Mouse (Mus musculus) intestine, postnatal 0 days (tissue): ENCODE measurements at regions not wholly inside any gene's neighbourhood (a gene's known extent, or its start where the extent isn't known, plus 50 kb on each side); places are given as distances from the start of the nearest gene placed in this dataset.

Source experiments
- ATAC-seq: fragments of 200-750 bp; cut with Nextera tagmentation; 2 replicates; pipeline ENCODE4 v1.8.0; 2017; ENCODE audit warnings: mild to moderate bottlenecking, moderate TSS enrichment, moderate library complexity
- H3K27ac ChIP-seq: fragments of 300-500 bp; sonication (generic); 2 replicates; pipeline ENCODE4 v1.5.1; 2014; ENCODE audit warnings: mild to moderate bottlenecking, low read depth, low read length, moderate library complexity
- H3K27me3 ChIP-seq: fragments of 300-500 bp; sonication (generic); replicated peaks from 2 replicates; pipeline ENCODE4 v1.6.1; 2014; ENCODE audit warnings: low read length, mixed read lengths; ENCODE audit not compliant: control insufficient read depth, insufficient read depth
- H3K36me3 ChIP-seq: fragments of 300-500 bp; sonication (generic); 2 replicates; pipeline ENCODE4 v1.6.1; 2014; ENCODE audit warnings: mild to moderate bottlenecking, moderate library complexity; ENCODE audit not compliant: control insufficient read depth, insufficient read depth
- H3K4me1 ChIP-seq: fragments of 300-500 bp; sonication (generic); replicated peaks from 2 replicates; pipeline ENCODE4 v1.6.1; 2014; ENCODE audit warnings: antibody characterized with exemption, low read length, mixed read lengths; ENCODE audit not compliant: control insufficient read depth, insufficient read depth
- H3K4me2 ChIP-seq: fragments of 300-500 bp; sonication (generic); replicated peaks from 2 replicates; pipeline ENCODE4 v1.6.1; 2014; ENCODE audit warnings: low read depth, mild to moderate bottlenecking, moderate library complexity
- H3K4me3 ChIP-seq: fragments of 300-500 bp; sonication (generic); 2 replicates; pipeline ENCODE4 v1.5.1; 2014; ENCODE audit warnings: low read depth, low read length
- H3K9ac ChIP-seq: fragments of 300-500 bp; sonication (generic); 2 replicates; pipeline ENCODE4 v1.6.1; 2014; ENCODE audit warnings: mild to moderate bottlenecking, low read depth, low read length
- H3K9me3 ChIP-seq: fragments of 300-500 bp; sonication (generic); 2 replicates; pipeline ENCODE4 v1.6.1; 2016; ENCODE audit warnings: mixed run types; ENCODE audit not compliant: control insufficient read depth
- CTCF ChIP-seq: sonication (generic); IDR thresholded peaks from 2 replicates; pipeline ENCODE4 v1.5.1; 2016; ENCODE audit warnings: low read depth, mild to moderate bottlenecking, control low read depth, antibody characterized with exemption, moderate library complexity
- WGBS: fragments of 180-500 bp; shearing (Covaris S2); extraction: QIAGEN DNeasy Blood & Tissue Kit; methylation state at CpG from one replicate; pipeline ENCODE4 v1.1.7; 2014; 5-methylcytosine and 5-hydroxymethylcytosine counted together

DNA sequence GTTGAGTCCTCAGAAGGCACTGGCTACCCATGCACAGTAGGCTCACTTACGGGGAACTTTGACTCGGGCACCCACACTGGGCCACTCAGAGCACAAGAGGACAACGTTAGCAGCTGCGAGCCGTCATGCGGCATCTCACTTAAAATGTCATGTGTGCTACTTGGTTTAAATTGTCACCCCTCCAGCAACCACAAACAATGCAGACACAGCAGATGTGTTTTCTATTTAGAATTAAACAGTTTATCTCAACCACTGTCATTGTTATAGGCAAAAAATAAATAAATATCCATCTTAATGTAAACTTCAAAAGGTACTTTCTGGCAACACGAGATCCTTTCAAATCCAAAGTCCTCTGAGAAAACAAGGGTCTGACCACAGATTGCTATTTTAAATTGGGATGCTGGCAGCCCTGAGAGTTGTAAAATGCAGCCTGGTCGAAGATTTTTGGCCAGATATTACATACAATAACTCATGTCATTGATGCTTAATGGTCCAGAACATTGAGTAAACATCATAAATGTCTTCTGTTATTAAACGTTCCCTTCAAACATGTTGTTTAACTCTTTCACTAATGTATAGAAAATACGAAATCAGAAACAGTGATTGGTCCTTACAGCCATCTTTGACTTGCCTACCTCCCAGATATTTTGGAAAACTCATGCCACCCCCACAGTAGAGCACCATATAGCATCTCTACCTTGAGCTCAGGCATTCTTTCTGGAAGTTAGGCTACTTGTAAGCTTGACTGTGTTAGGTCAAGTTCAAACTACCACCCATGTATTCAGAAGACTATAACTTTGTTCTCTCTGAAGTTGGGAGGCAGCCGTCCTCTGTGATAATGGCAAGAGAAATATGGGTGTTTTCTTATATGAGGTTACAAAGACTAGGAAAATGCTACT is 232.8 kb upstream of the Tcf21 start:
- Histone ChIP-seq H3K4me3 (no peak overlapping the region), H3K4me2 (no peak overlapping the region), H3K9me3 (no peaks in the 10 kb centered on the region), H3K36me3 (no peaks in the 10 kb centered on the region), H3K27ac (no peak overlapping the region), H3K27me3 (no peaks in the 10 kb centered on the region), H3K4me1 (no peaks in the 10 kb centered on the region), H3K9ac (no peak overlapping the region)
- ATAC-seq: no peak
- TF ChIP-seq CTCF: no peak
- 51% methylated on average over 11 of the region's 11 CpGs for WGBS

DNA sequence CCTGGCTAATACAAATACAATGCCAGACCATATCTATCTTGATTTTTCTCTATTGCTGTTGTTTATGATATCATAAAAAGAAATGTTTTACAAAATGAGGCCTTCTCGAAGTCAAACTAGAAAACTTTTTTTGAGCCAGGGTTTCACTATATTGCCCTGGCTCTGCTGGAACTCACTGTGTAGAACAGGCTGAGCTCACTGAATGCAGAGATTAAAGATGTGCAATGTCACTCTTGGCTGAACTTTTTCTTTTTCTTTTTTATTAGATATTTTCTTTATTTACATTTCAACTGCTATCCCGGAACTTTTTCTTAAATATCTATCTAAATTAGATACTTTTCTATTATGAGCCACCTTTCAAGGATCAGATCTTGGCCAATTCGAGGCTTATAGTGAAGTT is 224.5 kb upstream of the Tcf21 start:
- WGBS: 64% methylated on average over 3 of the region's 3 CpGs
- Histone ChIP-seq H3K27me3 (no peaks in the 10 kb centered on the region), H3K4me1 (no peaks in the 10 kb centered on the region), H3K4me3 (no peak overlapping the region), H3K9ac (no peak overlapping the region), H3K4me2 (no peak overlapping the region), H3K36me3 (no peaks in the 10 kb centered on the region), H3K27ac (no peak overlapping the region), H3K9me3 (no peaks in the 10 kb centered on the region)
- TF ChIP-seq CTCF: no peak
- no peak for ATAC-seq

DNA sequence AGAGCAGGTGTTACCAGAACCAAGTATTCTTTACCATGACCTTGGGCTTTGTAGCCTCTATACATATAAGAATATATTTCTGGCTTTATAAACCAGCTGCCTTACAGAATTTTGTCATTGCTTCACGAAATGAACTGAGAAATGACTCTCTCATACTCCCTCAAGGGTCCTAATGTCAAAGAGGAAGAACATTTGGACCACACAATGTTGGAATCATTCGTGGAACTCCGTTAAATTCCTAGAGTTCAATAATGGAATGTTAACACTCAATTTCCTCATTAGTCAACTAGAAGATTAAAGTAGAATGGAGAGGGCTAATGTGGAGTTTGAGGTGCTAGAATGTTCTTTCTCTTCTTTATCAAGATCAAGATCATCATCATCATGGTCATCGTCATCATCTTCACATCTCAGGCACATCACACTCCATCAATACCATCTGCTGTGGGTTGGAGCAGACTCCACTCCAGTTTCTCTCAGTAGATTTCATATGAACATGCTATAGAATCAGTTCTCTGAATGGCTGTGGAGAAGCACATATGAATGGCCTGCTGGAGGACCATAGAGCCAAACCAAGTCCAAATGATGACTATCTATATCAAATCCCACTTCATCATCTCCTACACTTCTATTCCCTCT is 211.6 kb upstream of the Tcf21 start:
- TF ChIP-seq CTCF: no peak
- H3K9me3 ChIP-seq: no peaks in the 10 kb centered on the region
- no peak for ATAC-seq
- H3K4me3 ChIP-seq: no peak overlapping the region
- H3K27ac ChIP-seq: no peak overlapping the region
- no peaks in the 10 kb centered on the region for H3K27me3 ChIP-seq
- H3K9ac ChIP-seq: no peak overlapping the region
- 72% methylated on average over 4 of the region's 4 CpGs for WGBS
- H3K4me2 ChIP-seq: no peak overlapping the region
- no peaks in the 10 kb centered on the region for H3K36me3 ChIP-seq
- H3K4me1 ChIP-seq: no peaks in the 10 kb centered on the region

DNA sequence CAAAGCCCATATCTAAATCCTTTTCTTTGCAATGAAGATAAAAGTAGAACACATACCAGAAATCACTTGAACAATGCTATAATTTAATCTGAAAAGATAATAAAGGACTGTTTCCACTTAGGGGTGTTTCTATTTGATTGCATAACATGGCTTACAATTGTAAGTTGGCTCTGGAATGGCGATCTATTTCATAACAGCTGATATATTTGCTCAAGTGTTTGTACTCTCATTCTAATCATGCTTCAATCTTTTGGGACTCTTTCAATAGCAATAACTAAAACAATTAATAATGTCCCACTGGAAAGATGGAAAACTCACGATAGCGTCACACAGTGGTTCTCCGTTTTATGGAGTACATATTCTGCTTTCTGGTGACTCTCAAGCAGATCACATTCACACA is 208.0 kb upstream of the Tcf21 start:
- H3K9me3 ChIP-seq: no peaks in the 10 kb centered on the region
- TF ChIP-seq CTCF: no peak
- H3K4me1 ChIP-seq: no peaks in the 10 kb centered on the region
- no peak overlapping the region for H3K4me3 ChIP-seq
- H3K27me3 ChIP-seq: no peaks in the 10 kb centered on the region
- no peak overlapping the region for H3K9ac ChIP-seq
- WGBS: 45% methylated on average over 4 of the region's 4 CpGs
- no peak overlapping the region for H3K27ac ChIP-seq
- H3K36me3 ChIP-seq: no peaks in the 10 kb centered on the region
- ATAC-seq: no peak
- no peak overlapping the region for H3K4me2 ChIP-seq

DNA sequence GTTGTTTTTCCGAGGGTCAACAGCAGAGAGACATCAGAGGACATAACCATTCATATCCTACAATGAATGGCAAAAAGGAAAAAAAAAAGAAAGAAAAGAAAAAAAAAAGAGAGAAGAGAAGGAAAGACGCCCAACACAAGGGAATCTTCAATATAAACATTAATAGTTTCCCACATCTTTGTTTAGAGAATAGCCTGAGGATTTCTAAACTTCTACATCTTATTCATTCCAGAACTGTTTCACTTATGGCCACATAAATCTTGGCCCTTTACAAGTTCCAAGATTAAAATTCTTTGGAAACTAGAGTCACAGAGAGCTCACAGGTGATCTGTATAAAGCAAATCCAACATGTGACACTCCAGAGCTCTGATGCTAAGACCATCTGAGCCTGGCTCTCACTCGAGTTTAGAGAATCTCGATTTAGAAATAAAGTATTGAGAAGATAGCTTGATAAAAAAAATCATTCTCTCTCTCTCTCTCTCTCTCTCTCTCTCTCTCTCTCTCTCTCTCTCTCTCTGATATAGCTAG is 197.2 kb upstream of the Tcf21 start:
- H3K4me2 ChIP-seq: no peak overlapping the region
- WGBS: 52% methylated on average over 4 of the region's 4 CpGs
- H3K27me3 ChIP-seq: no peaks in the 10 kb centered on the region
- no peak for ATAC-seq
- H3K36me3 ChIP-seq: no peaks in the 10 kb centered on the region
- H3K9ac ChIP-seq: no peak overlapping the region
- no peak overlapping the region for H3K27ac ChIP-seq
- no peaks in the 10 kb centered on the region for H3K9me3 ChIP-seq
- no peak overlapping the region for H3K4me3 ChIP-seq
- no peaks in the 10 kb centered on the region for H3K4me1 ChIP-seq
- TF ChIP-seq CTCF: no peak

DNA sequence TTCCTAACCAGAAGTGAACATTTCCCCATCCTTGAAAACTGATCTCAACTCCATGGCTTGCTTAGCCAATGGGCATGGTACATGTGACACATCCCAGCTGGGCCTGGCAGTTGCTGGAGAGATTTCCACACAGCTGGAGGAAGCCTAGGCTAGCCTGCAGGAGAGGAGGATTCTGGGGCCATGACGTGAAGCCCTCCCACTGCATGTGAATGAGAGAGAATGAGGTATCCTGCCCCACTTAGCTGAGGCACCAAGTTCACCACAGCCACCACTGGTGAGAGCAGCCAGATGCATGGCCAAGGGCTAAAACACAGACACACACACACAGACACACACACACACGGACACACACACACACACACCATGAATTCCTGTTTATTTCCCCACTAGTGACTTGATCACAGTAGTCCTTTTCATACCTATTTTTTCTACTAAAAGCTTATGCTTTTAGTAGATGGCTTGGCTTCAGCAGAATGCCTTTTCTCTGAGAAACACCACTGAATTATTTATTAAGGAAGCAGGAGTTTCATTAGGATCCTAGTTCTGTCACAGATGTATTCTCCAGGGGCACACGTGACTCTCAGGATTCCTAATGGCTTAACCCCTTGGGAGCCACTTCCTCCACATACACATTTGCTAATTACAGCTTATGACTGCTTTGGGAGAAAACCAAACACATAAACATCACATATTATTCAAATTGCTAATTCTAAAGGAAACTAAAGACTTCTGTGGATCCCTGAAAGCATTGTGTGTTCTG is 196.1 kb upstream of the Tcf21 start:
- H3K4me1 ChIP-seq: no peaks in the 10 kb centered on the region
- 52% methylated on average over 3 of the region's 3 CpGs for WGBS
- no peak overlapping the region for H3K9ac ChIP-seq
- H3K4me2 ChIP-seq: no peak overlapping the region
- H3K36me3 ChIP-seq: no peaks in the 10 kb centered on the region
- no peak overlapping the region for H3K27ac ChIP-seq
- H3K4me3 ChIP-seq: no peak overlapping the region
- TF ChIP-seq CTCF: no peak
- no peaks in the 10 kb centered on the region for H3K9me3 ChIP-seq
- no peak for ATAC-seq
- H3K27me3 ChIP-seq: no peaks in the 10 kb centered on the region
